Mouse (Mus musculus): ENCODE data around the gene Car7. TPM values are rescaled to one million over a fixed set of nuclear protein-coding genes. Genes with fewer than 3 reads are reported as not detected.

Gene Car7
- polyA plus RNA-seq, 1 experiment from 2014 or later = 3.2 TPM

GRCm38 (mm10) chr8:104595773-104596536 lies 61.5 kb downstream of the Car7 start:
- no peak for ATAC-seq (replicated peaks)
- Histone ChIP-seq H3K9me3 (no peaks in the 10 kb centered on the region), H3K36me3 (replicated peaks) (peaks cover 11% of the 10 kb centered on the region; the same call in 1 of the 2 replicates), H3K4me3 (no peak overlapping the region), H3K27me3 (replicated peaks) (0 out of 2 replicates have a peak, but pooled peaks cover 4% of the 10 kb centered on the region), H3K27ac (no peak overlapping the region), H3K4me2 (no peak overlapping the region), H3K4me1 (peaks cover 11% of the 10 kb centered on the region), H3K9ac (no peak overlapping the region)
- WGBS = 86% methylated on average over 21 of the region's 21 CpGs

DNA sequence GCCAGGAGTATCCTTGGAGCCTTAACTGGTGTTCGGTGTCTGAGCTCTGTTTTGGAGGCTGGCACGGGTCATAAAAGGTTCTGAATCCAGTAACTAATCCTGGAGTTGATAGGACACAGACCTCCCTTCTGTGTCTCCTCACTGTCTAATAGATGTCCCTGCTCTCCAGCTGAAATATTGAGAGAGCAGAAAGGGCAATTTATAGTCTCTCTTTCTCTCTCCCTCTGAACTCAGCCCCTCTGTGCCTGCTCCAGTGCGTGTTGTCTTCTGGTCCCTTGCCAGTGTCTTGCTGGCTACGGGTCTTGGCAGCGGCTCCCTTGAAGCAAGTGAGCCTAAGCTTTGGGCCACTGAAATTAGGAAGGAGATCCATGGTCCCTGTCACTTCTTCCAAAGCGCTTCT lies 63.2 kb downstream of the Car7 start:
- 81% methylated on average over 6 of the region's 6 CpGs for WGBS
- H3K27me3 ChIP-seq (replicated peaks) = peaks cover 9% of the 10 kb centered on the region; the same call in 1 of the 2 replicates
- H3K4me2 ChIP-seq = no peak overlapping the region
- no peaks in the 10 kb centered on the region for H3K9me3 ChIP-seq
- ATAC-seq (replicated peaks) = no peak
- peaks cover 11% of the 10 kb centered on the region; the same call in 1 of the 2 replicates for H3K36me3 ChIP-seq (replicated peaks)
- no peak overlapping the region for H3K9ac ChIP-seq
- no peak overlapping the region for H3K4me3 ChIP-seq
- peaks cover 10% of the 10 kb centered on the region for H3K4me1 ChIP-seq
- H3K27ac ChIP-seq = no peak overlapping the region

GRCm38 (mm10) chr8:104598496-104598895 lies 64.0 kb downstream of the Car7 start:
- Histone ChIP-seq H3K9ac (no peak overlapping the region), H3K4me3 (no peak overlapping the region), H3K9me3 (no peaks in the 10 kb centered on the region), H3K27me3 (replicated peaks) (peaks cover 9% of the 10 kb centered on the region; the same call in 1 of the 2 replicates), H3K4me2 (no peak overlapping the region), H3K36me3 (replicated peaks) (peaks cover 11% of the 10 kb centered on the region; the same call in 1 of the 2 replicates), H3K4me1 (peaks cover 9% of the 10 kb centered on the region; the same call in 1 of the 2 replicates), H3K27ac (no peak overlapping the region)
- no peak for ATAC-seq (replicated peaks)
- WGBS = 68% methylated on average over 6 of the region's 6 CpGs

Other genes starting within 250 kb of the Car7 start
- gene Cmtm2a, start 241.5 kb upstream of the Car7 start, polyA plus RNA-seq (2015; fragmentation: Nextera tagmentation; extraction: Ambion mirVana) = not detected in 2 replicates
- gene Gm45711, start 224.6 kb upstream of the Car7 start, polyA plus RNA-seq (2015; fragmentation: Nextera tagmentation; extraction: Ambion mirVana) = not detected in 2 replicates
- not detected in 2 replicates for gene Cmtm1, start 224.5 kb upstream of the Car7 start, polyA plus RNA-seq (2015; fragmentation: Nextera tagmentation; extraction: Ambion mirVana)
- gene Gm11020, start 213.1 kb upstream of the Car7 start, polyA plus RNA-seq (2015; fragmentation: Nextera tagmentation; extraction: Ambion mirVana) = not detected in 2 replicates
- not detected in 2 replicates for gene Cmtm2b, start 212.5 kb upstream of the Car7 start, polyA plus RNA-seq (2015; fragmentation: Nextera tagmentation; extraction: Ambion mirVana)
- gene Cmtm3, start 195.3 kb upstream of the Car7 start, polyA plus RNA-seq (2015; fragmentation: Nextera tagmentation; extraction: Ambion mirVana) = 33.2 and 37.2 TPM in 2 replicates
- gene Cmtm4, start 138.9 kb upstream of the Car7 start, polyA plus RNA-seq (2015; fragmentation: Nextera tagmentation; extraction: Ambion mirVana) = 2.4 and 2.6 TPM in 2 replicates
- 112 and 123 TPM in 2 replicates for gene Dync1li2, start 91.6 kb upstream of the Car7 start, polyA plus RNA-seq (2015; fragmentation: Nextera tagmentation; extraction: Ambion mirVana)
- 0.67 and 0.74 TPM in 2 replicates for gene Terb1, start 24.8 kb upstream of the Car7 start, polyA plus RNA-seq (2015; fragmentation: Nextera tagmentation; extraction: Ambion mirVana)
- 99.2 and 101 TPM in 2 replicates for gene Nae1, start 52 bp upstream of the Car7 start, polyA plus RNA-seq (2015; fragmentation: Nextera tagmentation; extraction: Ambion mirVana)
- 20.0 and 20.9 TPM in 2 replicates for gene Pdp2, start 56.8 kb downstream of the Car7 start, polyA plus RNA-seq (2015; fragmentation: Nextera tagmentation; extraction: Ambion mirVana)
- not detected in 2 replicates for gene Cdh16, start 89.7 kb downstream of the Car7 start, polyA plus RNA-seq (2015; fragmentation: Nextera tagmentation; extraction: Ambion mirVana)
- 4.0 and 5.1 TPM in 2 replicates for gene Rrad, start 96.6 kb downstream of the Car7 start, polyA plus RNA-seq (2015; fragmentation: Nextera tagmentation; extraction: Ambion mirVana)
- 132 and 140 TPM in 2 replicates for gene Ciao2b, start 107.3 kb downstream of the Car7 start, polyA plus RNA-seq (2015; fragmentation: Nextera tagmentation; extraction: Ambion mirVana)
- not detected in 2 replicates for gene Ces2a, start 199.3 kb downstream of the Car7 start, polyA plus RNA-seq (2015; fragmentation: Nextera tagmentation; extraction: Ambion mirVana)